Mouse (Mus musculus) layer of hippocampus, adult 6 months (tissue): Measurements from ENCODE around the gene Bex6. TPM values are rescaled to one million over a fixed set of nuclear protein-coding genes. Genes with fewer than 3 reads are reported as not detected.

Experiments used
- long read RNA-seq, 2 experiments: library from polyadenylated mRNA; unstranded; transcript quantifications; one replicate each; pipeline ENCODE4 v2.0.0; 2019 to 2020
- polyA plus RNA-seq: library from polyadenylated mRNA; unstranded; fragments of <200 nt; fragmentation: Nextera tagmentation; gene quantifications from 2 replicates; pipeline ENCODE4 v1.2.3, GENCODE M21; 2021

Bex6 gene
- not detected in 2 replicates for polyA plus RNA-seq
- long read RNA-seq, experiment 1 = 0 reads
- long read RNA-seq, experiment 2 = 0 reads

GRCm38 (mm10) chr16:32179333-32179901 is at the start of gene Bex6:
Gene Bex6, plus strand, starts transcription at chr16:32179823.

GRCm38 (mm10) chr16:32165281-32165821 is 14.3 kb upstream of the Bex6 start, which contains the start of gene Nrros:
Gene Nrros, minus strand, starts transcription at chr16:32165594.

Other genes starting within 250 kb of the Bex6 start
- gene Pigz, start 246.0 kb upstream of the Bex6 start, polyA plus RNA-seq = 27.1 and 27.2 TPM in 2 replicates
- gene 0610012G03Rik, start 231.3 kb upstream of the Bex6 start, polyA plus RNA-seq = 164 TPM in 2 replicates
- 51.3 and 58.7 TPM in 2 replicates for gene Ncbp2, start 231.3 kb upstream of the Bex6 start, polyA plus RNA-seq
- 5.4 and 6.1 TPM in 2 replicates for gene Senp5, start 176.5 kb upstream of the Bex6 start, polyA plus RNA-seq
- gene Pak2, start 100.5 kb upstream of the Bex6 start, polyA plus RNA-seq = 11.8 and 12.5 TPM in 2 replicates
- gene Pigx, start 80.1 kb upstream of the Bex6 start, polyA plus RNA-seq = 42.5 and 48.9 TPM in 2 replicates
- gene Cep19, start 80.0 kb upstream of the Bex6 start, polyA plus RNA-seq = 99.2 and 105 TPM in 2 replicates
- 6.4 and 6.8 TPM in 2 replicates for gene Nrros, start 14.2 kb upstream of the Bex6 start, polyA plus RNA-seq
- gene Fbxo45, start 67.3 kb downstream of the Bex6 start, polyA plus RNA-seq = 4.6 and 5.3 TPM in 2 replicates
- 12.7 and 14.4 TPM in 2 replicates for gene Wdr53, start 67.4 kb downstream of the Bex6 start, polyA plus RNA-seq
- not detected in 2 replicates for gene Smco1, start 91.6 kb downstream of the Bex6 start, polyA plus RNA-seq
- gene Rnf168, start 97.6 kb downstream of the Bex6 start, polyA plus RNA-seq = 23.3 and 26.0 TPM in 2 replicates
- 4.6 and 6.7 TPM in 2 replicates for gene Ubxn7, start 152.4 kb downstream of the Bex6 start, polyA plus RNA-seq
- gene Tm4sf19, start 220.7 kb downstream of the Bex6 start, polyA plus RNA-seq = not detected in 2 replicates
- 42.7 and 45.7 TPM in 2 replicates for gene Tctex1d2, start 239.9 kb downstream of the Bex6 start, polyA plus RNA-seq